Mouse (Mus musculus) cerebellum, adult 2 months (tissue): ENCODE data around the gene Hoxd13.

Experiments
- CTCF ChIP-seq: fragments of 200-500 bp; IDR thresholded peaks from 2 replicates; pipeline ENCODE4 v1.5.1; 2011; ENCODE audit warnings: low read depth, mild to moderate bottlenecking, control low read depth, low read length, moderate library complexity, borderline replicate concordance; ENCODE audit not compliant: insufficient read depth
- POLR2A ChIP-seq: fragments of 200-500 bp; IDR thresholded peaks from 2 replicates; pipeline ENCODE4 v1.6.1; 2011; ENCODE audit warnings: low read length, control low read depth, borderline replicate concordance; ENCODE audit not compliant: insufficient read depth

DNA sequence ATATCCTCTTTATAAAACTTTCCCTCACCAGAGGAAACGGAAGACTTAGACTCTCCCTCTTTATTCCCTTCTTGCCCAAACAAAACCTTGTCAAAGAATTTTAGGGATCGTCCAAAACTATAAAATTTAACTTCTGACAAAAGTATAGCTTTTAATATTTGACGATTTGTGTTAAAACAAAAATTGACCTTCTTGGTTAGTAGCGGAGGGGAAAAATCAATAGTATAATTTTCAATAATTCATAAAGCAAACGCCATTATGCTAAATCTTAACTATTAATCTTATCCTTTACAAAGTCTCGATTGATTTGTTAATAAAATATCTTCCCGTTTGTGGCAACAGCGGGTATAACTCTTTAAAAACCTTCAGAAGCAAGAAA is 22.2 kb downstream of the Hoxd13 start:
- TF ChIP-seq POLR2A (no peak), CTCF (no peak)
